Mouse (Mus musculus) thymus, postnatal 4 days (tissue): Measurements from ENCODE around the gene Dnm3.
A peak's percentile ranks its signal among the peaks of the same experiment; 100 is the strongest.

Experiments
- DNase-seq: peaks from one replicate; pipeline ENCODE4 v3.0.0; 2021

Dnm3 gene

GRCm38 (mm10) chr1:161979536-161979935, 498.3 kb downstream of the Dnm3 start, which contains the start of gene 4930558K02Rik:
Gene 4930558K02Rik (minus strand): TSS chr1:161979636.
- DNase-seq: no peak

DNA sequence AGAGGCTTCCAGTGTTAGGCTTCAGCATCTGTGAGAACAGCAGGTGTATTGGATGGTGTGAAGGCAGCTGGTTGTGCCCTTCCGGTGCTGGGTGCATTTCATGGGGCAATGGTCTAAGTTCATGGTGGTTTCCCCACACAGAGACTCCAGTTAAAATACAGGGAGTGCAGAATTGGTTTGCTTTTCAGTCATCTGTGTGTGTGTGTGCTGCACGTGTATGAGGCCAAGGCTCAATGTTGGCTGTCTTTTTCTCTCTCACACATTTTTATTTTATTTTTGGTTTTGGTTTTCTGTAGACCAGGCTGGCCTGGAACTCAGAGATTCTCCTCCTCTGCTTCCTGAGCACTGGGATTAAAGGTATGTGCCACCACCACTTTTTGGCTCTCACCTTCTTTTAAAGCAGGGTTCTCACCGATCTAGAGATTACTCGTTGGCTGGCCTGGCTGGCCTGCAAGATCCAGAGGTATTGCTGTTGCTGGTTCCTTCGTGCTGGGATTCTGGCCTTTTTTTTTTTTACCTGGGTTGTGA, 499.6 kb downstream of the Dnm3 start:
- no peak for DNase-seq

DNA sequence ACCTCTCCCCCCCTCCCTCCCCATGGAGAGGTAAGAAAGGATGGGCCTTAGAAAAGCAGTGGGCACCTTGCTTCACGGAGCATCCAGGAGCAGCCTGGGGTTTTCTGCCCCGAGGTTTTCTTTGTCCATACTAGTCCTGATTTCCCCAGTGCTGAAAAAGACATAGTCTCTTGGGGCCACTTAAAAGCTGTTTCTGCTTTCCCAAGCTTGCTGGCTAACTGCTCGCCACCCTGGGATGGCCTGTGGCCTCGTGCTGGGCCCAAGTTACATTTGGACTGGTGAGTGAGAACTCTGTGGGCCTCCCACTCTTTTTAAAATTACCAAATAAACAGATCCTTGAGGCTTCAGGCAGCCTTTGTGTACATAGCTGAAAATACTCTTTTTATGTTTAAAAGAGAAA, 500.5 kb downstream of the Dnm3 start:
- no peak for DNase-seq

DNA sequence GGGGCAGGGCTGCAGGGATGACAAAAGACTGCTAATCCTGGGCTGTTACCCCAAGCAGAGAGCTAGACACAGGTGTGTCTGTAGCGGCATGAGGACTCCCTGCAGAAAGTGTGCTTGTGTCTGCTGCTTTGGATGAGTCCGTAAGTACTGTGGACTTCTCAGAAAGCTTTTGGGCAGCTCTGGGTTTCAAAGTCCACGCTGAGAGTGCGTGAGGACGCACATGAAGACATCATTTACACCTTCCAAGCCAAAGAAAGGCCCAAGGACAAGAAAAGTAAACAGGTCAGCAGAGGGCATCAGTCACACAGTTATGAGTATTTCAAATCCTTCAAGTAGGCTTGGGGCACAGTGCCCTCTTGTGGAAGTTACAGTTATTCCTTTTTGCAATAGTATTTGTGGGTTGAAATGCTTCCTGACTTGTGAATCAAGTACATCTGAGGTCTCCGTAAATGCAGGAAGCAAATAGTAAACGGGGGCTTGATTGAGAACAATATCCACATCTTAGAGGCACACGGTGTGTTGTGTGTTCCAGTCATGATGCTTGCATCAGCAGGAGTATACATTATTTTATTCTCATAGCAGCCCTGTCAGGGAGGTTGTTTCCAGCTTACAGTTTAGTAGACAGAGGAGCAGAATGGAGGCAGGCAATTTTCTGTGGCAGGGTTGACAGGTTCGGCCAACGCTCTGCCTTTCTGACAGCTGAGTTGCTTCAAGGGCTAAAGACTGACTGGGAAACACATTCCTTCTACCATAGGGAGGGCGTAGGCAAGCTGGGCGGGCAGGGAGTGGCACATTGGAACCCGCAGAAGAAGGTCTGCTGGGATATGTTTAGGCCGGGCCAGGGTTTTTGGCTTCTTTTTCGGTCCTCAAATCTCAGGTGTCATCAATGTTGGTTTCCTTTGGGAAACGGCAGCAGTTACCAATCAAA, 501.3 kb downstream of the Dnm3 start:
- DNase-seq: peak; percentile 85

DNA sequence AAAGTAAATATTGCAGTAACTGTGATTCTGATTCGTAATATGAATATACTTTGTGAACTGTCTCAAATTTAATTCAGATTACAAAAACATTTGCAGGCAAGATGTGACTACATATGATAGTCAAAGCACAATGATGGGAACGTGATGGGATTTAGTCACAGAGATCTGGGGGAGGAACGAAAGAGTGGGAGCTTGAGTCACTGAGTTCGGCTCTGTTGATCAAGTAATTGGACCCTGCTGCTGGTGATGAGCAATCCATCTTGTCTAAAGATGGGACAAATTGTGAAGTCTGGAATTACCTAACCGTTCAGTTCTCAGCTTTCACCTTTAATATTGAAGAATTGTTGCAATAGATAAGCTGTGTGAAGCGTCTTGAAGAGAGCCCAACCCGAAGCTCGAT, 505.6 kb downstream of the Dnm3 start:
- DNase-seq: no peak

- no peak for DNase-seq
Measured at GRCm38 (mm10) chr1:161970874-161971273, 507.0 kb downstream of the Dnm3 start.

GRCm38 (mm10) chr1:161968589-161969407, 509.0 kb downstream of the Dnm3 start, which contains the start of gene Pigc:
Gene Pigc (plus strand): TSS chr1:161969186.
- DNase-seq: peak; percentile 89

- DNase-seq: no peak
Measured at GRCm38 (mm10) chr1:161967936-161968335, 509.9 kb downstream of the Dnm3 start.

DNA sequence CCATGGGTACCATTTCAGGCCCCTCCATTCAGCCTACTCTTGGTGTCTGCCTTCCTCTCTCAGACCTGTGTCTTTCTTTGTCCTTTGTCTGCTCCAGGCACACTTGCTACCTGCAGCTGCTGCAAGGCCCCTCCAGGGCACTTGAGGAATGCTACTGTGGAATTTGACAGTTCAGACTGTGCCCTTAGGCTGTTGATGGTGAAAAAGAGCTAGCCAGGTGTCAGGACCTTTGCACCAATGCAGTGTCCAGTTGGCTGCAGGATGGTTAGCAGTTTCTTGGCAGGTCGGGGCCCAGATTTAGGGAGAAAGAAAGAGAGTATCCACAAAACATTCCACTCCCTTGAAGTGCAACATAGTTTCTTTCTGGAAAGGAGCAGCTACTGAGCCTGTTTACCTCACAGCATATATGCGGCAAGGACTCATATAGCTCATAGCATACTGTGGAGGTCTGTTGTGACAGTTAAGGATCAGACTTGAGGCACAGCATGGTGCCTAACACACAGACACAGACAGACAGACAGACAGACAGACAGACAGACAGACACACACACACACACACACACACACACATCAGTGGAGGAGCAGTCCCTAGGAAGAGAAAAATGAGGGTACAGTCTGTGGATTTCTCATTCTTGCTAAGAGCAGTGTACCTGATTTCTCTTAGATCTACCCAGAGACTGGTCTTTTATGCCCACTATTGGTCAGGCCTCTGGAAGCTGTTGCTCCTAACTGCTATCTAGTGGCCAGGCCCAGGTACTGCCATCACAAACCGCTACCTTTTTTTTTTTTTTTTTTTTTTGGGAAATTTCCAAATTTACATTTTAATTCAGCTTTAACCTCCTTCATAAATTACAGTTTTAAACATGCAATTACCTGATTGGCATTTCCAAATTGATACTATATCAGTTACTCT, 515.1 kb downstream of the Dnm3 start:
- no peak for DNase-seq

- no peak for DNase-seq
Measured at GRCm38 (mm10) chr1:161957964-161958950, 519.6 kb downstream of the Dnm3 start.

- no peak for DNase-seq
Measured at GRCm38 (mm10) chr1:161955846-161956245, 522.0 kb downstream of the Dnm3 start.

DNA sequence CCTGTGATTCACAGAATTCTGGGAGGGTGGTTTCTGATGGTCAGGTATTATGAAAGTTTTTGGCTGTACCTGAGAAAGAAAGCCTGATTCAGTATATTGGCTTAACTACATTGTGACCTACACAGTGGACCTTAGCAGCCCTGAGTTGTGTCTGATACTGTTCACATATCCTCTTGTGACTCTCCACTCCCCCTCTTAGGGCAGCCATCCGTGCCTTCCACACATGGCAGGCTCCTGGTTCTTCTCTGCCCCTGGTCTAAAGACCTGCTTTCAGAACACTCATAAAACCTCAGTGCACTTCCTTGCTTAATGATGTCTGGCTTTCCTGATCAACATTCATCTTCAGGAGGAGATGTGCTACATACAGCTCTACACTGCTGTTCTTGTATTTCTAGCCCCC, 525.2 kb downstream of the Dnm3 start:
- DNase-seq: no peak

GRCm38 (mm10) chr1:161951009-161951779, 526.6 kb downstream of the Dnm3 start:
- no peak for DNase-seq

DNA sequence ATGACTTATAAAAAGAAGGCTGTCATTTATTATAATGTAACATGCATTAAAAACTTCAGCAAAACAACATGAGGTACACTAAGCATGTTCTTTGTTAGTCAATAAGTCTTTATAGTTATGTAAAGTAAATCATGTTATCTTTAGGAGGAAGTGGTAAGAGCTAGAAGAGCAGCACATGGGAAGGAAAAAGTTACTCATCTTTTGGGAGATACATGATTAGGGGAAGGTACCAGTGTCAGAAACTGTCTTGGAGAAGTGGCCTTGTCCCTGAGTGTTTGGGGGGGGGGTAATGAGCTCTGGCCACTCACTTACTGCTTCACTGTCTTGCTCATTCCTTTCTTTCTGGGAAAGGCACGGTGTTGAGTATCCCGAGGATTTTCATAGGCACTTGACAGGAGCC, 535.8 kb downstream of the Dnm3 start:
- no peak for DNase-seq
